Mouse (Mus musculus): Measurements from ENCODE around the gene Elovl2.

- no peak for TF ChIP-seq CTCF (IDR thresholded peaks at IDR 0.05; ENCODE audit: control insufficient read depth, insufficient read depth, low read length)
- TF ChIP-seq POLR2A (IDR thresholded peaks at IDR 0.05; ENCODE audit: borderline replicate concordance, control insufficient read depth, low read depth, low read length) = no peak
Measured at GRCm38 (mm10) chr13:41238805-41239130, 18.6 kb upstream of the Elovl2 start.
